Mouse (Mus musculus): ENCODE data around the gene Col18a1. TPM values are rescaled to one million over a fixed set of nuclear protein-coding genes. Genes with fewer than 3 reads are reported as not detected.

Col18a1 gene
- polyA plus RNA-seq, 1 experiment, result 18.9 TPM

DNA sequence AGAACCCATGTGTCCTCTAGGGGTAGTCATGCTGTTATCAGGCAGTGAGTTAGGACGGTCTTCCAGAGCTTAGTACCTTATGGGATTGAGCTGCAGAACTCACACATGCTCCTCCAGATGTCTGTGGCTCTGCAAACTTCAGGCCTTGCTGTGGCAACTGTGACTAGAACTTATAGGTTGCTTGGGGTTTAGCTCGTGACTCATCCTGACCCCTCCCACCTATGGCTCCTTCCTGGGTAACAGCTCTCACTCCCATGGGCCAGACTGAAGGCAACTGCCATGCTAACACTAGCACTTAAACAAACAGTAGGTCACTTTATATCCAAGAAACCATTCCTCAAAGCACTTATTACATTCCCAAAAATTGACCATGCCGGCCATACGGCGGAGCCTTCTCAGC, 135.7 kb downstream of the Col18a1 start:
- 78% methylated on average over 5 of the region's 5 CpGs for WGBS
- no peak for DNase-seq (ENCODE audit: low read depth, low spot score)

DNA sequence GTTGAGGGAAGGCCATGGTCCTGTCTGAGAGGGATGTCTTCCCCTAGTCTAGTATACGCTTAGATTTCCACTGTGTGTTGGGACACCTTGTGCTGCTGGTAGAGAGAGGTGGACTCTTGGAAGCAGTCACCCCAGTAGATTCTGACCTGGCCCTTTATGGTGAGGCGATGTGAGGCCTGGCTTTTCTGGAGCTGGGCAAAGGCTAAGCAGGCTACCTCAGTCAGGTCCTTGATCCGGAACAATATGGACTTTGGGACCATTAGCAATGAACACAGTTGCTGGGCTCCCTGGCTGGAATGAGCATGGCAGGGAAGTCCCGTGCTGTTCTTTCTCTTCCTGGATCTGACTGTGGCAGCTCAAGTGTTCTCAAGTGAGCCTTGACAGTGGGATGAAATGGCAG, 136.6 kb downstream of the Col18a1 start:
- DNase-seq (ENCODE audit: low read depth, low spot score), result no peak
- 54% methylated on average over 4 of the region's 4 CpGs for WGBS

DNA sequence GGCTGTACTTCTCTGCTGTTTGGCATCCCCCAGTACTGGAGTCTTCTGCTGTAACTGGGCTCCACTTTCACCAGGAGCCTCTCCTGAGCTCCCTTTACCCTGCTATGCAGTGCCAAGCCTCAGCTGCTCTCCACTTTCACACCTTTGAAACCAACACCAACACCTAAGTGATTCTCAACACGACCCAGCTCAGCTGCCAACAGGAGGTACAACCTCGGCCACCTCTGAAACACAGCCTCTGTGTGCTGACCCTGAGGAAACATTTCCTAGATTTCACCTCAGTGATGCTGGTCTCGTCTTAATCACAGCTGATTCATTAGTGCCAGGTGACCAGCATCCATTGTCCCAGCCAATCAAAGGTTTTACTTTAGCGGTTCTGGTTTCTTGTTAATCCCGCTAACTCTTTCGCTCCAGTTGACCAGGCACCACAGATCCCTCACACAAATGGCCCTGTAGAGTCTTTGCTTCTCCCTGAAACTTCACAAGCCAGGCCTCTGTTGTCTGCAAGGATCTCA, 137.5 kb downstream of the Col18a1 start:
- 87% methylated on average over 6 of the region's 6 CpGs for WGBS
- no peak for DNase-seq (ENCODE audit: low read depth, low spot score)

DNA sequence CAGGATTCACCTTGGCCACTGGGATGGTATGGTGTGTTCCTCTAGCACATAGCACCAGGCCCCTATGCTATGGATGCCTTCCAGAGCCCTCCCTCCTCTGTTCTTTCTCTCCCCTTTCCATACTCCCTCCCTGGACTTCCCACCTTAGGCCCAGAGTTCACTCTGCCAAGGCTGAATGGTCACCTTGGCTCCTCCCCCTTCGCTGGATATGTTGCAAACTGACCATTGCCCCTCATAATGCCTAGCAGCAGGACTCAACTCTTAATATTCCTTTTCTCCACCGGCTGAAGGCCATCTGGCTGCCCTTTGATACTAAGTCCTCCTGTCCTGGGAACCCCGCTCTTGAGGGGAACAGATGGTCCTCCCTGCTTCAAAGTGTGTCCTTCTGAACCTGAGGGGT, 139.4 kb downstream of the Col18a1 start:
- 90% methylated on average over 3 of the region's 3 CpGs for WGBS
- no peak for DNase-seq (ENCODE audit: low read depth, low spot score)

DNA sequence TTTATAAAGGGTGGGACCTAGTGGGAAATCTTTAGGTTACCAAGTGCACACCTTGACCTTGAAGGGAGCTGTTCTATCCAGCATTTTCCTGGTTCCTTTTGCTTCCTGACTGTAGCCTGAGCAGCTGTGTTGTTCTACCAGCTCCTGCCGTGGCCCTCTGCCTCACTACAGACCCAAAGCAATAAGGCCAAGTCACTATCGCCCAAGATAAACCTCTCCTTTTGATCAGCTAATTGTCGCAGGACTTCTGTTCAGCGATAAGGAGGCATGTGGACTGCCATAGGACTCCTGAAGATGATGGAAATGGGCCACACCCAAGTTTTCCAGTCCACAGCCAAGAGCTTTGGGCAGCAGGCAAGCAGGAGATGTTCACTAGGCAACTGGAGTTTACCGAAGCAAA, 142.1 kb downstream of the Col18a1 start:
- WGBS, result 35% methylated on average over 5 of the region's 5 CpGs
- no peak for DNase-seq (ENCODE audit: low read depth, low spot score)

DNA sequence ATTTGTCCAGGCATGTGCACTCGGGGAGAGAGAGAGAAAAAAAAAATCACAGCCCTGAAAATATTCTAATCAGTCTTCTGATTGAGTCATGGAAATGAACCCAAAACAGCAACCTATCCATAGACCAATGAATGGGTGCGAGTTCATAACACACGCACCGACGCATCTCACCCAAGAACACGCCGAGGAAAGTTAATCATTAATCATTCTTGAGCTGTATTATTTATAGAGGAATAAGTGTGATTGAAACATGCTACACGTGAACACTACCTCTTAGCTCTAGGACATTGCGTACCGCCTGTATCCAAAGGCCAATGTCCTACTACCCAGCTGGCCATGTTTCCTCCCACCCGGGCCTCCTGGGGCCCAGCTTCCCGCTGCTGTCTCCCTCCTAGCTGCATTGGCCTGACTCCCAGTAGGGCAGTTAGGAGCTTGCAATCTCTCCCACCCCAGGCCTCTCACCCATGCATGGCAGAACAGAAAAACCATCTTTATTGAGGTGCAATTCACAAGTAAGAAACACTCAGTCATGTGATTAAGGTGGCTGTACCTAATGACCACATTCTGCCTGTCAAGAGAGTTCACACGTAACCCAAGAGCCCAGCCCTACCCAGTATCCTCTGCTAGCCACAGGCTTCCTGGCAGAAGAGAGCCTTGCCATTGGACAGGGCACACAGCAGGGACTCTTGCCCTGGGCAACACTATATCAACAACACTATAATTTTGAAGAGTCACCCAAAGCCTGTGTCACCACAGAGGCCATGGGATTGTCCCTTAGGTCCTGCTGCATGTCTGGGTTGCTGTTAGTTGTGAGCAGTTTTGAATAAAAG, 143.8 kb downstream of the Col18a1 start:
- WGBS, result 35% methylated on average over 13 of the region's 13 CpGs
- DNase-seq (ENCODE audit: low read depth, low spot score), result no peak

DNA sequence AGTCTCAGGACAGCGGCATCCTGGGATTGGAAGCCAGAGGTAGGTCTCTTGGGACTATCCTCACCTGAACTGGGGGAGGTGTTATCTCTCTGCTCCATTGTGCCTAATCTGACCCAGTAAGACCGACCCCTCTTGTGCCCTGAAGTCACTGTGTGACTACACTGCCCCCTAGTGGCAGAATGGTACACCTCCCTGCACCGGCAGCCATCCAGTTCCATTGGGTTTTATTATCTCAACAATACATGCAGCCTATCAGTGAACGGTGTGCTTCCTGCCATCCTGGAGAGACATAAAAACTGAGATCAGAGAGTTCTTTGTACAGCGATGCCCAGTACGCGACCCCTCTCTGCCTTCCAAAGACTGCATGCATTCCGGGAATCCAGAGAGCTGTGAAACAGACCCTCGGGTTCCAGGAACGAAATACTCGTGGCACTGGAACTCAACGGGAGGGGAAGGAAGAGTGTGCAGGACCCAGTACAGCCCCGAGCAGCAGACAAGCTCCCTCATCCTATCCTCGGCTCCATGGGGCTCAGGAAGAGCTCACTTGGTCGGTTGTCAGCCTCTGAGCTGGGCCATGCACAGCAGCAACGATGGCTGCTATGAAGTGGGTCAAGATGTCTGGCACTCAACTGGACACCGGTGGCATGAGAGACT, 144.8 kb downstream of the Col18a1 start:
- no peak for DNase-seq (ENCODE audit: low read depth, low spot score)
- WGBS, result 29% methylated on average over 17 of the region's 17 CpGs

DNA sequence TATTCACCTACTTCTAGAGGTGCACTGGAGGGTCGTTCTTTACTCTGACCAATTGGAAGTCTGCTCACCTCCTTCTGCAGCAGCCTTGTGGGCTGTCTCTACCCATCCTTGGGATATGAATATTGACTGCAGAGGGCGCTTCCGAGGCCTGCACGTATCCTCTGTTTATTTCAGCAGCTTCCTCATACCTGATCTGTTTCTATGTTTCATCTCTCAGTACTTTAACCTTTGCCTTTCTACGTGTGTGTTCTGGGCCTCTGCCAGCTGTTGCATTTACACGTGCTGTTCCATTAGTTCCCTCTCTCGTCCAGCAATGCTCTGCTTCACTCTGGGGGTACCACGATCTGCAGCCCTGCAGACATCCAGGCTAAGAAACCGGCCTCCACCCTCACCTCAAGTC, 148.7 kb downstream of the Col18a1 start:
- WGBS, result 27% methylated on average over 9 of the region's 9 CpGs
- no peak for DNase-seq (ENCODE audit: low read depth, low spot score)

DNA sequence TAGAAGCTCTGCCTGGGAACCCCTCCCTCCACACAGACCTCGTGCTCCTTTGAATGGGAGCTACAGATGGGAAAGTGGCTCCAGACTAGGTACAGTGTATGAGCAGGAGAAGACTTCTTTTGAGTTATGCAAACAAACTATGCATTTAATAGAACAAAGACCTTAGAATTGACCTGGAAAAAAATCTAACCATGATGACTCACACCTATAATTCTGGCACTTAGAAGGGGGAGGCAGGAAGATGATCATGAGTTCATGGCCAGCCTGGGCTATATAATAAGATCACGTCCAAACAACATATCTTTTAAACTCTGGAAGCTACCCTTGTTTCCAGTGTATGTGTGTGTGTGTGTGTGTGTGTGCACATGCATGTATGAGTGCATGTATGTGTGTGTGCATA, 149.3 kb downstream of the Col18a1 start:
- 46% methylated on average over 2 of the region's 2 CpGs for WGBS
- no peak for DNase-seq (ENCODE audit: low read depth, low spot score)

DNA sequence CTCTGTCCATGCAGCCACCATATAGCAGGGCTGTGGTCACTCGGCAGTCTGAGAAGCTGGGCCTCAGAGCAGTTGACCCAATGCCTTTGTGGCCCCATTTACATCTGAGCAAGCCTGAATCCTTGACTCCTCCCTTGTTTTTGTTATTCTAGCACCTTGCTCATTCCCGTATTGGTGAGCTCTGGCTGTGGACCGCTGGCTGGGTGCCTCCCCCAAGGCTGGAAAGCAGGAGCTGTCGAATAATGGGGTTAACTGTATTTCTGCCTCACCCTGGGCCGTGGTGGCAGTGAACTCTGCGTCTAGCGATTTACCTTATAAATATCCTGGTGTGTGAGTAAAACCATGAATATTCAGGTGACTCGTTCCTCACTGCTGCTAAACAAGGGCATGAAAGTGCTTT, 149.8 kb downstream of the Col18a1 start:
- no peak for DNase-seq (ENCODE audit: low read depth, low spot score)
- 62% methylated on average over 8 of the region's 8 CpGs for WGBS

DNA sequence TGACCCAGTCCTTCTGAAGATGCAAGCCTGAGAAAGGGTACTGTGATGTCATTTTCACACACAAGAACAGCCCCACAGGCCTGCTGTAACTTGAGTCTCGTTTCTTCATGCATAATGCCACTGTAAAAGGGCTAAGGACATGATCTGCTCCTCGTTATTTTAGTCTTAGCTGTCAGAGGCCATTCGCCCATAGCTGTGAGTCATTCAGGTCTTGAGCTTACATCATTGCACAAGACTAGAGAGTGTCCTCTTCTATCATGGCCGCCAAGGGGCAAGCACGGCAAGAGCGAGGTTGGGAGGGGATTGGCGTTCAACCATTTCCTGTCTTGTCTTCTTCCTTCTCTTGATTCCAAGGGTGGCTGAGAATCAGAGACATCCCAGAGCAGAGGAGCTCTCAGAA, 150.3 kb downstream of the Col18a1 start:
- no peak for DNase-seq (ENCODE audit: low read depth, low spot score)
- 81% methylated on average over 7 of the region's 7 CpGs for WGBS

DNA sequence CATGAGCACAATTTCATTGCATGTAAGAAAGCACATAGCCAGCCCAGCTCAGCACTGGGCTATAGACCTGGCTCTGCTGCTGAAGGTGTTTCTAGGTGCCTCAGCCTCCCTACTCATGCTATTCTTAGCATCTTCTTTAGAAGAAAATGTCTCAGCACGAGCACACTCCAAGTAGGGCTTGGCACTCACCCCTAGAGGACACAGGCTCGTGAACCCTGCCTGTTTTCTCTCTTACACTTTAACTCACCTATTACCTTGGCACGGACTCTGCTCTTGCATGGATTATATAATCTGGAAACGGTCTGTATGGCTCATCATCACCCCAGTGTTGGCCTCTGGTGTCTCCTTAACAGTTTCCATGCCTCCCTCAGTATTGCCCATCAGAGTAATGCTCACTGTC, 154.7 kb downstream of the Col18a1 start:
- DNase-seq (ENCODE audit: low read depth, low spot score), result no peak
- 47% methylated on average over 4 of the region's 4 CpGs for WGBS

DNA sequence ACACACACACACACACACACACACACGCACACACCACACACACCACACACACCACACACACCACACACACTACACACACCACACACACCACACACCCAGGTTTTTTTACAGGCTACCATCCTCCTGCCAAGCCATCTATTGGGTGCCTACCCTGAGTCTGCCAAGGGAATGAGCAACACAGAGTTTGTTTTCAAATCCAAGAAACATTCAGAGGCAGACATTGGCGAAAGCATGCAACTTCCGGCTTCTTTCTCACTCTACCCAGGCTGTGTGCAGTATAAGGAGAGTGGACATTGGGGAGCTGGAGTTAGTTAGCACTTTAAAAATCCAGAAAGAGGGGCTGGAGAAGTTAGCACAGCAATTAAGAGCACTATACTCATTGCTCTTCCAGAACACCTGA, 157.7 kb downstream of the Col18a1 start:
- DNase-seq (ENCODE audit: low read depth, low spot score), result no peak
- 78% methylated on average over 3 of the region's 3 CpGs for WGBS

DNA sequence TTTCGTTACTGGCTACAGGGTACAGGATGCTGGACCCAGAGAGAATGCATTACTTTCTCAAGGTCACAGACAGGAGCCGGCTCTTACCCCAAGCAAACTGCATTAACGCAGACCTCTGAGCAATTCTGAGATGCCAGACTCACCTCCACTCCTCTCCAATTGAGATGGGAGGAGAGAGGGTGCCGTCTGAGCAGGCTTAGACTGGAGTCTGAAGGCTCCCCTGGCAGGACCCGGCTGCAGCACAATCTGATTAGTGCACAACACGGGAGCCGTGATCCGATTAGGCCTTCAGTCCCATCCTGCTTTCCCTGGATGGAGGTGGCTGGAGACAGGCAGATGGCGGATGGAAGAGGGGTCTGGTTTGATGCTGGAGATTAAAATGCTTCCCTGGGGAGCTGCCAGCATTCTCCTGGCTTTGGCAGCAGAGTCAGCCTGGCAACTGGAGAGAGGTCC, 158.2 kb downstream of the Col18a1 start:
- WGBS, result 44% methylated on average over 9 of the region's 9 CpGs
- no peak for DNase-seq (ENCODE audit: low read depth, low spot score)

DNA sequence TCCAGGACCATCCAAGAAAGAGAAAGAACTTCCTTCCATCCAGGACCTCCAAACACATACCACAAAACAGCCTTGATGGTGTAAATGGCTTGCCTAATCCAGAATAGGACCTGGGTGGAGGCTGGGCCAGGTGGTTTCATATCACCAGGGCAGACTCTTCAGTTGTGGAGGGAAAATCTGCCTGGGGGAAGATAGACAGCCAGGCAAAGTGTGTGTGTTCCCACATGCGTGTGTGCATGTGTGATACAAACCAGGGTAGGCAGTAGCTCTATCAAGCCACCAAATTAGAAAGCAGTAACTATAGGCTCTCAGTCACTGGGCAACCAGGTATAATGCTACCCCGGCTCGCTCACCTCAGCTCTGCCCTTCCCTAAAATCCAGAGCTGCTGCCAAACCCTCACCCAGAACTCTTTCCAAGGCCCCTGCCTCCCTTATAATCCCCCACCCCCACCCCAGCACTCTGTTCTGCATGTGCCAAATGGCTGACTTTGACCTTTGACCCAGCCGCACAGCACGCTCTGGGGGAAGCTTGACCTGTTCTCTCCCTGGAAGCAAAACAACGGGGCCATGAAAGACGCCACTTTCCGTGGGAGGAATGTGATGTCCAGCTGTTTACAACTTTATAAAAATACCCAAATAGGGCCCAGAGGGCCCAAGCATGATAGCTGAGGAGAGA, 158.8 kb downstream of the Col18a1 start:
- 40% methylated on average over 8 of the region's 8 CpGs for WGBS

DNA sequence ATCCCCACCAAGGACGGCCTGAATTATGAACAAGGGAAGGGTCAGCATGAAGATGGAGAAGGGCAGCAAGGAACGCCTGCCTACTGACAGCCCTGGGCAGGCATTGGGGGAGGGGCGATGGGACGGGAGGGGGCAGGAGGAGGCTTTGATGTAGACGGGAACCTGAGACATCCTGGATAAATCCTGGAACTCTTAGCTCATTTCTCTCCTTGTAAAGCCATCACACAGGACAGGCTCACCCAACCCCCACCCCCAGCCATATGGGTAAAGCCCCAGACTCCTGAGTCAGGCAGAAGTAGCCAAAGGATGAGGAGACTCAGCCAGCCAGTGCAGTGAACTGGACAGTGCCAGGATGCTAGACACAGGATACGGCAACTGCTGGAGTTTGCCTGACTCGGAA, 161.4 kb downstream of the Col18a1 start:
- 44% methylated on average over 7 of the region's 7 CpGs for WGBS
- DNase-seq (ENCODE audit: low read depth, low spot score), result no peak

More for the DNA sequence above, 158.8 kb downstream of the Col18a1 start:
- no peak for DNase-seq (ENCODE audit: low read depth, low spot score)

Other genes with a start within 250 kb of the Col18a1 start
- gene Pcbp3, start 204.7 kb downstream of the Col18a1 start, polyA plus RNA-seq (2012; rRNA removed), result 4.0 and 4.3 TPM in 2 replicates
- 35.1 and 39.2 TPM in 2 replicates for gene Slc19a1, start 134.3 kb downstream of the Col18a1 start, polyA plus RNA-seq (2012; rRNA removed)
- gene Pofut2, start 92.7 kb upstream of the Col18a1 start, polyA plus RNA-seq (2012; rRNA removed), result 35.5 and 39.0 TPM in 2 replicates